Mouse (Mus musculus) CH12.LX (cell line): ENCODE data around the gene Lrrc8c. TPM values are rescaled to one million over a fixed set of nuclear protein-coding genes. Genes with fewer than 3 reads are reported as not detected.

Experiments
- DNase-seq: peaks from one replicate; pipeline ENCODE4 v3.0.0-alpha.2; 2013; ENCODE audit errors: extremely low read depth
- H3K27ac ChIP-seq: 2 replicates; pipeline ENCODE4 v1.5.1; 2012; ENCODE audit warnings: low read depth, mild to moderate bottlenecking, control low read depth, moderate library complexity; ENCODE audit not compliant: insufficient read depth
- H3K27me3 ChIP-seq: replicated peaks from 2 replicates; pipeline ENCODE3; 2012; ENCODE audit warnings: inconsistent platforms
- H3K36me3 ChIP-seq, 2 experiments: replicated peaks in 1 of 2; 2 replicates each; pipeline versions ENCODE3 to v1.6.1; 2012; ENCODE audit warnings: inconsistent platforms in 1 of 2, low read length in 1 of 2, mild to moderate bottlenecking in 1 of 2, mixed read lengths in 1 of 2, moderate library complexity in 1 of 2; ENCODE audit not compliant: control insufficient read depth in 1 of 2, insufficient read depth in 1 of 2
- H3K4me1 ChIP-seq, 2 experiments: 2 replicates each; pipeline ENCODE4 v1.6.1; 2012; ENCODE audit warnings: inconsistent platforms in 1 of 2, moderate library complexity in 1 of 2; ENCODE audit not compliant: insufficient read depth in 2 of 2, control insufficient read depth in 1 of 2
- H3K4me2 ChIP-seq: 2 replicates; pipeline ENCODE4 v1.6.1; 2012; ENCODE audit warnings: low read depth, mild to moderate bottlenecking, control low read depth; ENCODE audit not compliant: poor library complexity, insufficient read depth, severe bottlenecking
- H3K4me3 ChIP-seq, 3 experiments: fragments of 150-350 bp in 1 of 3; sonication (generic) in 1 of 3; replicated peaks in 1 of 3; 2 replicates each; pipeline versions ENCODE3 to v1.5.1; 2011 to 2012; ENCODE audit warnings: low read depth in 2 of 3, low read length in 2 of 3, mild to moderate bottlenecking in 2 of 3, moderate library complexity in 2 of 3, control low read depth in 1 of 3, improper control_type of control experiment in 1 of 3, inconsistent platforms in 1 of 3, mixed read lengths in 1 of 3; ENCODE audit not compliant: poor library complexity in 1 of 3
- H3K79me2 ChIP-seq: replicated peaks from 2 replicates; pipeline ENCODE4 v1.6.1; 2012; ENCODE audit warnings: mild to moderate bottlenecking, moderate library complexity; ENCODE audit not compliant: control insufficient read depth, poor library complexity, insufficient read depth, severe bottlenecking; ENCODE audit errors: extremely low read depth
- H3K9ac ChIP-seq: 2 replicates; pipeline ENCODE4 v1.6.1; 2012; ENCODE audit warnings: low read depth, mild to moderate bottlenecking, control low read depth, moderate library complexity; ENCODE audit not compliant: insufficient read depth
- H3K9me3 ChIP-seq: replicated peaks from 2 replicates; pipeline ENCODE3; 2012; ENCODE audit warnings: low read length, inconsistent platforms, mixed read lengths
- BHLHE40 ChIP-seq: IDR thresholded peaks from 2 replicates; pipeline ENCODE4 v1.6.1; 2011; ENCODE audit warnings: mild to moderate bottlenecking, low read depth, low read length, improper control_type of control experiment
- CHD2 ChIP-seq: IDR thresholded peaks from 2 replicates; pipeline ENCODE4 v1.6.1; 2011; ENCODE audit warnings: low read length, improper control_type of control experiment
- CTCF ChIP-seq, 2 experiments: IDR thresholded peaks in 1 of 2; conservative IDR thresholded peaks in 1 of 2; 2 replicates each; pipeline ENCODE4 v1.5.1; 2011 to 2012; ENCODE audit warnings: low read depth in 2 of 2, low read length in 2 of 2, improper control_type of control experiment in 1 of 2, inconsistent platforms in 1 of 2, mild to moderate bottlenecking in 1 of 2, moderate library complexity in 1 of 2
- ELF1 ChIP-seq: IDR thresholded peaks from 2 replicates; pipeline ENCODE4 v1.6.1; 2014; ENCODE audit warnings: low read depth, mild to moderate bottlenecking, inconsistent platforms, low read length, improper control_type of control experiment
- EP300 ChIP-seq: IDR thresholded peaks from 2 replicates; pipeline ENCODE4 v1.6.1; 2011; ENCODE audit warnings: low read length, improper control_type of control experiment
- ETS1 ChIP-seq: conservative IDR thresholded peaks from 2 replicates; pipeline ENCODE4 v1.6.1; 2012; ENCODE audit warnings: low read depth, mild to moderate bottlenecking, inconsistent platforms, low read length, improper control_type of control experiment, moderate library complexity
- HCFC1 ChIP-seq: IDR thresholded peaks from 2 replicates; pipeline ENCODE4 v1.6.1; 2012; ENCODE audit warnings: low read depth, mild to moderate bottlenecking, inconsistent platforms, low read length, improper control_type of control experiment
- IRF4 ChIP-seq: IDR thresholded peaks from 2 replicates; pipeline ENCODE4 v1.6.1; 2014; ENCODE audit warnings: low read depth, mild to moderate bottlenecking, inconsistent platforms, low read length, improper control_type of control experiment
- MAFK ChIP-seq: IDR thresholded peaks from 2 replicates; pipeline ENCODE4 v1.6.1; 2011; ENCODE audit warnings: low read length, improper control_type of control experiment; ENCODE audit not compliant: insufficient replicate concordance
- MAX ChIP-seq: IDR thresholded peaks from 2 replicates; pipeline ENCODE4 v1.6.1; 2011; ENCODE audit warnings: low read length, improper control_type of control experiment
- MEF2A ChIP-seq: IDR thresholded peaks from 2 replicates; pipeline ENCODE4 v1.6.1; 2014; ENCODE audit warnings: low read depth, mild to moderate bottlenecking, inconsistent platforms, low read length, improper control_type of control experiment, borderline replicate concordance
- MYC ChIP-seq: IDR thresholded peaks from 2 replicates; pipeline ENCODE4 v1.6.1; 2011; ENCODE audit warnings: low read depth, mild to moderate bottlenecking, improper control_type of control experiment, low read length
- NELFE ChIP-seq: IDR thresholded peaks from 2 replicates; pipeline ENCODE4 v1.6.1; 2011; ENCODE audit warnings: low read depth, low read length, improper control_type of control experiment
- PAX5 ChIP-seq: IDR thresholded peaks from 2 replicates; pipeline ENCODE4 v1.6.1; 2012; ENCODE audit warnings: low read length, inconsistent platforms, mixed read lengths
- POLR2A ChIP-seq: IDR thresholded peaks from 2 replicates; pipeline ENCODE4 v1.6.1; 2011; ENCODE audit warnings: low read depth, mild to moderate bottlenecking, improper control_type of control experiment, low read length
- POLR2AphosphoS2 ChIP-seq: IDR thresholded peaks from 2 replicates; pipeline ENCODE4 v1.6.1; 2011; ENCODE audit warnings: low read depth, low read length, improper control_type of control experiment
- RAD21 ChIP-seq: IDR thresholded peaks from 2 replicates; pipeline ENCODE4 v1.6.1; 2011; ENCODE audit warnings: low read depth, mild to moderate bottlenecking, low read length, improper control_type of control experiment, moderate library complexity
- RCOR1 ChIP-seq: conservative IDR thresholded peaks from 2 replicates; pipeline ENCODE4 v1.6.1; 2012; ENCODE audit warnings: low read depth, mild to moderate bottlenecking, inconsistent platforms, low read length, improper control_type of control experiment
- SMC3 ChIP-seq: IDR thresholded peaks from 2 replicates; pipeline ENCODE4 v1.6.1; 2011; ENCODE audit warnings: low read depth, low read length, improper control_type of control experiment
- TBP ChIP-seq: conservative IDR thresholded peaks from 2 replicates; pipeline ENCODE4 v1.6.1; 2011; ENCODE audit warnings: low read depth, low read length, improper control_type of control experiment
- TCF12 ChIP-seq: IDR thresholded peaks from 2 replicates; pipeline ENCODE4 v1.6.1; 2014; ENCODE audit warnings: low read depth, mild to moderate bottlenecking, inconsistent platforms, low read length, improper control_type of control experiment
- UBTF ChIP-seq: IDR thresholded peaks from 2 replicates; pipeline ENCODE4 v1.6.1; 2012; ENCODE audit warnings: low read depth, mild to moderate bottlenecking, inconsistent platforms, low read length, improper control_type of control experiment, moderate library complexity
- USF1 ChIP-seq: IDR thresholded peaks from 2 replicates; pipeline ENCODE4 v1.6.1; 2014; ENCODE audit warnings: low read depth, mild to moderate bottlenecking, inconsistent platforms, low read length, improper control_type of control experiment
- USF2 ChIP-seq: conservative IDR thresholded peaks from 2 replicates; pipeline ENCODE4 v1.6.1; 2011; ENCODE audit warnings: low read depth, low read length, improper control_type of control experiment
- ZC3H11A ChIP-seq: IDR thresholded peaks from 2 replicates; pipeline ENCODE4 v1.6.1; 2012; ENCODE audit warnings: low read depth, mild to moderate bottlenecking, inconsistent platforms, low read length, improper control_type of control experiment
- ZKSCAN1 ChIP-seq: IDR thresholded peaks from 2 replicates; pipeline ENCODE4 v1.6.1; 2012; ENCODE audit warnings: low read depth, inconsistent platforms, low read length, improper control_type of control experiment, borderline replicate concordance
- ZMIZ1 ChIP-seq: IDR thresholded peaks from 2 replicates; pipeline ENCODE4 v1.6.1; 2012; ENCODE audit warnings: low read depth, mild to moderate bottlenecking, inconsistent platforms, low read length, improper control_type of control experiment
- ZNF384 ChIP-seq: IDR thresholded peaks from 2 replicates; pipeline ENCODE4 v1.6.1; 2012; ENCODE audit warnings: low read depth, low read length, improper control_type of control experiment, inconsistent platforms
- dilution Hi-C: fragments of 300-500 bp; cut with MboI; formaldehyde crosslinking; loops from 2 replicates; pipeline ENCODE4 v1.14.3; 2020; ENCODE audit warnings: low sequenced_read_pairs; ENCODE audit not compliant: extremely low pct_unique_long_range_greater_than_20kb, extremely low pct_ligation_motif_present
- in situ Hi-C: fragments of 300-500 bp; cut with MboI; formaldehyde crosslinking; loops from 3 replicates; pipeline ENCODE4 v1.14.3; 2019; ENCODE audit warnings: low sequenced_read_pairs, low pct_ligation_motif_present, low pct_unique_long_range_greater_than_20kb, mixed read lengths
- polyA plus RNA-seq: library from polyadenylated mRNA; unstranded; fragments of >175 nt; gene quantifications from 2 replicates; pipeline ENCODE4 v1.2.1, GENCODE M21; 2012; ENCODE audit warnings: low read depth; ENCODE audit not compliant: insufficient read length
- total RNA-seq, 2 experiments: library from RNA; depleted of rRNA; stranded (reverse); fragments of 300-350 nt in 1 of 2; fragments of >200 nt in 1 of 2; gene quantifications; 2 replicates each; pipeline ENCODE4 v1.2.3; 2012 to 2014

The Lrrc8c gene
- total and polyA plus RNA-seq, 3 experiments: 3.3 to 10.3 (median 5.9) TPM

GRCm38 (mm10) chr5:105568043-105568747, 49.0 kb downstream of the Lrrc8c start:
- in situ Hi-C loops: no loop called here
- TF ChIP-seq CTCF (conservative IDR thresholded peaks at IDR 0.05 in 1 of 2, IDR thresholded peaks at IDR 0.05 in 1 of 2; ENCODE audit: low read depth in 2 of 2, low read length in 2 of 2) (no peak), ELF1 (no peak), ZMIZ1 (no peak), BHLHE40 (no peak), POLR2A (no peak), USF2 (no peak), TCF12 (no peak), TBP (no peak), MEF2A (0 out of 2 replicates have a peak, but pooled peaks have one; percentile 10), MAFK (peak; percentile 97), CHD2 (no peak)
- TF ChIP-seq, all 38 proteins: peak for 2
- Histone ChIP-seq H3K4me2 (peak overlapping the region; percentile 49), H3K4me1 (peaks cover 7 to 38% of the 10 kb centered on the region in 2 experiments; a peak in 3 of 4 replicates), H3K27ac (no peak overlapping the region; the same call in 1 of the 2 replicates), H3K9ac (0 out of 2 replicates have a peak overlapping the region, but pooled peaks have one; percentile 11), H3K36me3 (peaks cover 0 to 22% of the 10 kb centered on the region in 2 experiments), H3K79me2 (no peaks in the 10 kb centered on the region), H3K9me3 (no peaks in the 10 kb centered on the region), H3K27me3 (no peaks in the 10 kb centered on the region), H3K4me3 (no peak overlapping the region)
- dilution Hi-C loops: no loop called here
- DNase-seq: no peak

GRCm38 (mm10) chr5:105569168-105569567, 50.0 kb downstream of the Lrrc8c start:
- 0 out of 2 replicates have a peak overlapping the region, but pooled peaks have one; percentile 0 for H3K9ac ChIP-seq
- H3K4me1 ChIP-seq: peaks cover 7 to 38% of the 10 kb centered on the region in 2 experiments; a peak in 3 of 4 replicates
- dilution Hi-C loops: no loop called here
- peaks cover 0 to 24% of the 10 kb centered on the region in 2 experiments for H3K36me3 ChIP-seq
- no peak for TF ChIP-seq PAX5
- no peak for TF ChIP-seq ZKSCAN1
- TF ChIP-seq MEF2A: peak; percentile 30; the same call in 1 of the 2 replicates
- no peak for TF ChIP-seq ZNF384
- no peak for TF ChIP-seq ZMIZ1
- TF ChIP-seq CTCF (conservative IDR thresholded peaks at IDR 0.05 in 1 of 2, IDR thresholded peaks at IDR 0.05 in 1 of 2; ENCODE audit: low read depth in 2 of 2, low read length in 2 of 2): no peak
- TF ChIP-seq IRF4: peak; percentile 79
- no peak for TF ChIP-seq ELF1
- peak; percentile 18; the same call in 1 of the 2 replicates for TF ChIP-seq MAX
- TF ChIP-seq USF1: no peak
- TF ChIP-seq SMC3: no peak
- TF ChIP-seq EP300: peak; percentile 68
- no peak for TF ChIP-seq UBTF
- TF ChIP-seq POLR2A: 0 out of 2 replicates have a peak, but pooled peaks have one; percentile 20
- TF ChIP-seq ZC3H11A: no peak
- TF ChIP-seq MAFK: peak; percentile 26; the same call in 1 of the 2 replicates
- TF ChIP-seq BHLHE40: no peak; the same call in 1 of the 2 replicates
- TF ChIP-seq RAD21: no peak
- TF ChIP-seq ETS1: 0 out of 2 replicates have a peak, but pooled peaks have one; percentile 21
- no peak for TF ChIP-seq TBP
- TF ChIP-seq MYC: no peak
- TF ChIP-seq CHD2: peak; percentile 51; the same call in 1 of the 2 replicates
- 0 out of 2 replicates have a peak, but pooled peaks have one; percentile 27 for TF ChIP-seq RCOR1
- TF ChIP-seq POLR2AphosphoS2: no peak
- no peak for TF ChIP-seq HCFC1
- peak; percentile 32; the same call in 1 of the 2 replicates for TF ChIP-seq TCF12
- TF ChIP-seq NELFE: no peak
- no peaks in the 10 kb centered on the region for H3K79me2 ChIP-seq
- peak overlapping the region; percentile 49; the same call in 1 of the 2 replicates for H3K27ac ChIP-seq
- DNase-seq: peak; percentile 83
- H3K9me3 ChIP-seq: no peaks in the 10 kb centered on the region
- in situ Hi-C loops: no loop called here
- H3K27me3 ChIP-seq: no peaks in the 10 kb centered on the region
- no peak overlapping the region for H3K4me3 ChIP-seq
- peak overlapping the region; percentile 17; the same call in 1 of the 2 replicates for H3K4me2 ChIP-seq
